Mouse (Mus musculus): ENCODE results near the gene Hk2. TPM values are rescaled to one million over a fixed set of nuclear protein-coding genes. Genes with fewer than 3 reads are reported as not detected.

Gene Hk2
- polyA plus RNA-seq, 1 experiment from 2014 or later = 4.0 TPM

Other genes starting within 250 kb of the Hk2 start
- gene Pole4, start 69.1 kb downstream of the Hk2 start, polyA plus RNA-seq (2015; fragmentation: Nextera tagmentation; extraction: Ambion mirVana) = 117 and 123 TPM in 2 replicates
- gene Sema4f, start 165.3 kb upstream of the Hk2 start, polyA plus RNA-seq (2015; fragmentation: Nextera tagmentation; extraction: Ambion mirVana) = 0.41 and 0.50 TPM in 2 replicates
- gene M1ap, start 172.4 kb upstream of the Hk2 start, polyA plus RNA-seq (2015; fragmentation: Nextera tagmentation; extraction: Ambion mirVana) = 0.32 and 0.34 TPM in 2 replicates

All from kidney, postnatal 0 days (tissue).